25 mouse cellular contexts compared by ENCODE assay signal in the genomic region with DNA sequence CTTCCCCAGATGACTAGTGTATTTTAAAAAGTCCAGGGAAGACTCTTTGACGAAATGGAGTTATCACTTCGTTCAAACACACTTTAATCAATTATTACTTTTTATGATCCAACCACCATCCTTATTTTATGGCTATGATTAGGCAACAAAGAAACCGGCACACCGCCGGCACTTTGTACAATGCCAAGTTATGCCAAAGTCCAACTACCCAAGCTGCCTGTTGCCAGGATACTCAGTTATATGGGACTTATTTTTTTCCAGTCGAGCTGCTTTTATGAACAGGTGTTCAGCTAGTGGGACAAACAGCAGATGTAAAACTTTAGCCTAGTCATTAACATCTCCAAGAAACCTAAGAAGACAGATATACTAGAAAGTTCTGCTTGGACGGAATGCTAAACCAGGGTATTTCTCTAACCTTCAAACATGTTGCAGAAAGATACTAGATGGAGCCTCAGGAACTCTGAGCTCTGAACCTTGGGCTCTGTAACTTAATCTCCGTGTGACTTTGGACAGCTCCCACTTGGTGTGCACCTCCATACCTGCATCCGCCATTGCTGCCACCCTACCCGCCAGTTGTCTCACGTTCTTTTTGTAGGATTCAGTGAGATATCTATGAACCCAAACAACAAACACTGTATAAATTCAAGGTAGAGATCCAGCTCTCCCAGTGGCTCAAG. TPM values are rescaled to one million over a fixed set of nuclear protein-coding genes. Genes with fewer than 3 reads are reported as not detected.
A peak's percentile ranks its signal among the peaks of the same experiment; 100 is the strongest.
DNase-seq lines count a peak whose midpoint lies in the region; ATAC-seq and TF ChIP-seq lines count a peak whose summit lies in the region.
"Had no signal": no experiment of that assay in that cellular context is flagged by ENCODE, and none has a peak within 500 bp of the region (broad histone marks: within the 10 kb centered on the region; RNA-seq: fewer than 3 reads in every experiment).

No protein-coding gene starts in this region.

- H3K4me3 ChIP-seq in kidney, embryonic 15.5 days (replicated peaks) = no peak overlapping the region
- no peak overlapping the region for H3K4me3 ChIP-seq in intestine, embryonic 14.5 days (ENCODE audit: low read depth, low read length)
- H3K4me3 ChIP-seq in intestine, embryonic 15.5 days (replicated peaks) = no peak overlapping the region
- no peak overlapping the region for H3K4me3 ChIP-seq in small intestine, adult 2 months (ENCODE audit: low read depth, low read length)
- H3K4me3 ChIP-seq: gastrocnemius, adult 2 months; heart, embryonic 12.5 days; heart, embryonic 15.5 days; hindbrain, embryonic 10.5 days; hindbrain, embryonic 13.5 days had no signal

- TF ChIP-seq POLR2A in small intestine, adult 2 months (IDR thresholded peaks at IDR 0.05; ENCODE audit: low read depth, low read length) = no peak

- no peak for TF ChIP-seq CTCF in small intestine, adult 2 months (IDR thresholded peaks at IDR 0.05; ENCODE audit: extremely low read depth, insufficient read length, insufficient replicate concordance, low read depth, low read length)

- 79% methylated on average over 11 of the region's 11 CpGs for WGBS in kidney, embryonic 15.5 days
- 72% methylated on average over 11 of the region's 11 CpGs for WGBS in intestine, embryonic 14.5 days
- WGBS in intestine, embryonic 15.5 days = 66% methylated on average over 11 of the region's 11 CpGs
- WGBS in small intestine, adult 2 months = 26% methylated on average over 11 of the region's 11 CpGs

- no peak for ATAC-seq in kidney, embryonic 15.5 days (replicated peaks; ENCODE audit: low FRiP score)
- ATAC-seq in intestine, embryonic 14.5 days (replicated peaks; ENCODE audit: low FRiP score, low TSS enrichment, low read depth) = peak; percentile 92
- ATAC-seq in intestine, embryonic 15.5 days = peak; percentile 95
- no peak for ATAC-seq in erythroblast, adult 5-6 weeks (replicated peaks; ENCODE audit: low FRiP score, poor library complexity, severe bottlenecking)
- ATAC-seq: activated CD4-positive, CD25-positive, alpha-beta regulatory T cell, adult 4 months; CD4-positive, CD25-positive, alpha-beta regulatory T cell, adult 4 months; forebrain, embryonic 14.5 days; forebrain, postnatal 0 days; hindbrain, embryonic 16.5 days had no signal

- no peak overlapping the region for H3K9ac ChIP-seq in kidney, embryonic 15.5 days
- no peak overlapping the region for H3K9ac ChIP-seq in intestine, embryonic 14.5 days (ENCODE audit: low read length)
- H3K9ac ChIP-seq in intestine, embryonic 15.5 days = no peak overlapping the region
- H3K9ac ChIP-seq: forebrain, postnatal 0 days; heart, embryonic 12.5 days; heart, embryonic 15.5 days; hindbrain, embryonic 13.5 days had no signal

- H3K4me2 ChIP-seq in kidney, embryonic 15.5 days = no peak overlapping the region
- no peak overlapping the region for H3K4me2 ChIP-seq in intestine, embryonic 14.5 days (ENCODE audit: low read length)
- H3K4me2 ChIP-seq in intestine, embryonic 15.5 days (replicated peaks) = no peak overlapping the region
- H3K4me2 ChIP-seq: heart, embryonic 12.5 days; heart, embryonic 15.5 days; hindbrain, embryonic 13.5 days had no signal

- no peaks in the 10 kb centered on the region for H3K27me3 ChIP-seq in kidney, embryonic 15.5 days
- no peaks in the 10 kb centered on the region for H3K27me3 ChIP-seq in intestine, embryonic 14.5 days (replicated peaks; ENCODE audit: control insufficient read depth, insufficient read depth, low read length)
- H3K27me3 ChIP-seq in intestine, embryonic 15.5 days (replicated peaks) = no peaks in the 10 kb centered on the region
- H3K27me3 ChIP-seq in small intestine, adult 2 months (ENCODE audit: control insufficient read depth, insufficient read depth, low read length) = no peaks in the 10 kb centered on the region
- H3K27me3 ChIP-seq: heart, embryonic 12.5 days; heart, embryonic 15.5 days had no signal

- no peak overlapping the region for H3K27ac ChIP-seq in kidney, embryonic 15.5 days
- H3K27ac ChIP-seq in intestine, embryonic 14.5 days (ENCODE audit: low read depth) = peak overlapping the region; percentile 81
- H3K27ac ChIP-seq in intestine, embryonic 15.5 days = peak overlapping the region; percentile 73
- peak overlapping the region; percentile 86 for H3K27ac ChIP-seq in small intestine, adult 2 months (ENCODE audit: insufficient read depth, low read depth, low read length)
- H3K27ac ChIP-seq: gastrocnemius, adult 2 months; heart, embryonic 15.5 days; hindbrain, embryonic 10.5 days; hindbrain, embryonic 13.5 days had no signal

- no peaks in the 10 kb centered on the region for H3K9me3 ChIP-seq in kidney, embryonic 15.5 days (replicated peaks)
- no peaks in the 10 kb centered on the region for H3K9me3 ChIP-seq in intestine, embryonic 14.5 days (ENCODE audit: control insufficient read depth, low read length)
- H3K9me3 ChIP-seq in intestine, embryonic 15.5 days = no peaks in the 10 kb centered on the region
- H3K9me3 ChIP-seq: heart, embryonic 12.5 days; heart, embryonic 15.5 days; hindbrain, embryonic 10.5 days; hindbrain, embryonic 13.5 days had no signal

- DNase-seq in kidney, adult 9 months = peak; percentile 50
- peak; percentile 54 for DNase-seq in intestine, embryonic 14.5 days (ENCODE audit: low spot score)
- DNase-seq: adrenal gland, adult 8-10 months; adrenal gland, postnatal 25 days; cerebellum, adult 18-20 months; cerebellum, adult 9-10 months; cerebellum, postnatal 14 days; forebrain, postnatal 0 days; gastrocnemius, adult 2 months; gastrocnemius, postnatal 14 days; heart, adult 11 months; heart, postnatal 10 days; heart, postnatal 36 days had no signal

- H3K4me1 ChIP-seq in kidney, embryonic 15.5 days = no peaks in the 10 kb centered on the region
- 0 out of 2 replicates have a peak, but pooled peaks cover 5% of the 10 kb centered on the region for H3K4me1 ChIP-seq in intestine, embryonic 14.5 days (replicated peaks; ENCODE audit: control insufficient read depth, insufficient read depth, low read length)
- H3K4me1 ChIP-seq in intestine, embryonic 15.5 days (replicated peaks) = peaks cover 7% of the 10 kb centered on the region; the same call in 1 of the 2 replicates
- H3K4me1 ChIP-seq in small intestine, adult 2 months (ENCODE audit: control insufficient read depth, insufficient read depth, insufficient read length, low read length) = peaks cover 16% of the 10 kb centered on the region

- H3K36me3 ChIP-seq in kidney, embryonic 15.5 days = no peaks in the 10 kb centered on the region
- no peaks in the 10 kb centered on the region for H3K36me3 ChIP-seq in intestine, embryonic 14.5 days (ENCODE audit: control insufficient read depth, insufficient read depth, low read length)
- H3K36me3 ChIP-seq in intestine, embryonic 15.5 days = no peaks in the 10 kb centered on the region
- H3K36me3 ChIP-seq in small intestine, adult 2 months (ENCODE audit: control insufficient read depth, insufficient read depth, low read length) = no peaks in the 10 kb centered on the region
- H3K36me3 ChIP-seq: hindbrain, embryonic 10.5 days; hindbrain, embryonic 13.5 days had no signal

RNA-seq across cellular contexts. Expression of gene Hopx, which starts 7.6 kb away (rescaled TPM):
- 1.0 and 1.7 TPM in 2 replicates for polyA plus RNA-seq in kidney, embryonic 15.5 days (2015; fragmentation: Nextera tagmentation; extraction: Ambion mirVana)
- polyA plus RNA-seq in intestine, embryonic 14.5 days (2014; fragmentation: Nextera tagmentation; extraction: Ambion mirVana) = 6.7 and 8.5 TPM in 2 replicates
- 3.5 and 3.8 TPM in 2 replicates for polyA plus RNA-seq in intestine, embryonic 15.5 days (2015; fragmentation: Nextera tagmentation; extraction: Ambion mirVana)
- polyA plus RNA-seq in small intestine, adult 2 months (2012; rRNA removed) = 72.0 and 80.7 TPM in 2 replicates
- total RNA-seq in erythroblast, adult 5-6 weeks (2015; ENCODE audit: low replicate concordance) = 11.3 TPM in 1 of 2 replicates, not detected in the other
- 3.3 and 6.4 TPM in 2 replicates for total RNA-seq in erythroblast, adult 5-6 weeks (2017; ENCODE audit: low replicate concordance)

Comparison
In these comparisons a context has a peak if more than half of its experiments do, and no peak if none do; other contexts are left out.
1. ATAC-seq: peak in intestine, embryonic 14.5 days (single experiment) and intestine, embryonic 15.5 days (single experiment); none in kidney, embryonic 15.5 days (single experiment) and erythroblast, adult 5-6 weeks (single experiment).